Mouse (Mus musculus): ENCODE data around the gene Ankrd2. TPM values are rescaled to one million over a fixed set of nuclear protein-coding genes. Genes with fewer than 3 reads are reported as not detected.

Gene Ankrd2
- polyA plus RNA-seq, 1 experiment from 2014 or later: 0.22 TPM

DNA sequence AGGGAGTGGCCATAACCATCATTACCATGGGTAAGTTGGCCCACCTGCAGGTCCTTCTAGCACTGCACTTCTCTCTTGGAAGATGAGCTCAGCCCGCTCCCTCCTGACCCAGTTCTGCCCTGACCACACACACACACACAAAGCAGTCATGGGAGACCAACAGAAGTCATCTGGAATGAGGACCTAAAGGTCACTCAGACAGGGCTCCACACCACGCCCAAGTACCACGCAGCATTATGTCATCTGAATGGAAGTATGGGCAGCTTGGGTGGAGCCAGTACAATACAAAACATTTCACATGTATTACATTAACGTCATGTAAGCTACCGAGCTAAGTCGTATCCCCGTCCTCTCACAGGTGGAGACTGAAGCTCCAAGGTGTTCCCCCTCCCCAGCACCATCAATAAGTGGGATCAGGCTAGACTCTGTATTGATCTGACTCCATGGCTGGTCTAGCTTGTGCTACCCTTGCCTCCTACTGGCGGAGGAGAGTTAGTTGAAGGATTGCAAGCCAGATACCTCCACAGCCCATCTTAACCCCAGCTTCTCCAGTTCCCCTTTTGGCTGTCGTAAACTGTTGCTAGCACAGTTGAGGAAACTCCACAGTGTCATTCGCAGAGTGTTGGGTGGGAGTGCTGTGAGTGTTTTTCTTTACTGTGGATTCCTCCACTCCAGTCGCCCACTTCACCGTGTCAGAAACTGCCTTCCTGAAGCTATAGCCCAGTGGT is 34.4 kb upstream of the Ankrd2 start:
- no peak for DNase-seq (ENCODE audit: low spot score)
- Histone ChIP-seq H3K9me3 (no peaks in the 10 kb centered on the region), H3K4me1 (peaks cover 38% of the 10 kb centered on the region), H3K27ac (replicated peaks) (no peak overlapping the region), H3K27me3 (replicated peaks; ENCODE audit: low read depth, poor library complexity, severe bottlenecking) (no peaks in the 10 kb centered on the region), H3K36me3 (replicated peaks) (no peaks in the 10 kb centered on the region), H3K4me3 (no peak overlapping the region)
- WGBS: 93% methylated on average over 12 of the region's 12 CpGs

DNA sequence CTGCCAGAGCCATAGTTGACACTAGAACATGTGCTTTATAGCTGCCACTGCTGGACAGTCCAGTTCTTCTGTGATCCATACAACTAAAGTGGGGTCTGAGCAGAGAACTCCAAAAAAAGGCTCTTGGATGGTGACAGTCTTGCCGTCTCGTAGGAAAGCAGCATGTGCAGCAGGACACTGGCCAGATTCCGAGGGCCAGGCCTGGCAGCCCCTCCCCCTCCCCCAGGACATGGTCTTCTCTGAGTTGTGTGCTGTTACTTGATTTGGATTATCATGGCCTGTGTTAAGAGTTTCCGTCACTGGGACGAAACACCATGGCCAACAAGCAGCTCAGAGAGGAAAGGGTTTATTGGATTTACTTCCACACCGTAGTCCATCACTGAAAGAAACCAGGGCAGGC is 31.5 kb upstream of the Ankrd2 start:
- WGBS: 75% methylated on average over 6 of the region's 6 CpGs
- Histone ChIP-seq H3K4me1 (peaks cover 55% of the 10 kb centered on the region), H3K9me3 (no peaks in the 10 kb centered on the region), H3K27me3 (replicated peaks; ENCODE audit: low read depth, poor library complexity, severe bottlenecking) (no peaks in the 10 kb centered on the region), H3K27ac (replicated peaks) (no peak overlapping the region), H3K4me3 (no peak overlapping the region), H3K36me3 (replicated peaks) (no peaks in the 10 kb centered on the region)
- no peak for DNase-seq (ENCODE audit: low spot score)

DNA sequence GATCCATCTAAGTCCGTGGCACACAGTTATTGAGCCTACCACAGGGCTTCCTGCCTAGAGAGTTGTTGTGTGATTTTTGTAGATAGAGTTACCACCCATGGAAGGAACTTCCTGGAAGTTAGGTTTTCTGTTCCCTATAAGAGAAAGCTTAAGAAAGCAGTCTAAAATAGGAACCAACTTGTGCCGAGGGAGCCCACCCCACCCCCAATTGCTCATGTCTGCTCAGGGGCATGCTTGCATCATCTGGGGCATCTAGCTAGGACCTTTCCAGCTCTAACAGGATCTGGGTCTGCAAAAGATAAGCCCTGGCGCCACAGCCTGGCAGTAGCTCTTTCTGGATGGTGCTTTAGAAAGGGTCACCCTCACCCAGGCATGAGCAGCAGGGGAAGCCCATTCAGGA is 30.2 kb upstream of the Ankrd2 start:
- Histone ChIP-seq H3K9me3 (no peaks in the 10 kb centered on the region), H3K4me3 (no peak overlapping the region), H3K27ac (replicated peaks) (no peak overlapping the region), H3K4me1 (peaks cover 50% of the 10 kb centered on the region), H3K36me3 (replicated peaks) (no peaks in the 10 kb centered on the region), H3K27me3 (replicated peaks; ENCODE audit: low read depth, poor library complexity, severe bottlenecking) (no peaks in the 10 kb centered on the region)
- WGBS: 75% methylated on average over 3 of the region's 3 CpGs
- DNase-seq (ENCODE audit: low spot score): no peak

DNA sequence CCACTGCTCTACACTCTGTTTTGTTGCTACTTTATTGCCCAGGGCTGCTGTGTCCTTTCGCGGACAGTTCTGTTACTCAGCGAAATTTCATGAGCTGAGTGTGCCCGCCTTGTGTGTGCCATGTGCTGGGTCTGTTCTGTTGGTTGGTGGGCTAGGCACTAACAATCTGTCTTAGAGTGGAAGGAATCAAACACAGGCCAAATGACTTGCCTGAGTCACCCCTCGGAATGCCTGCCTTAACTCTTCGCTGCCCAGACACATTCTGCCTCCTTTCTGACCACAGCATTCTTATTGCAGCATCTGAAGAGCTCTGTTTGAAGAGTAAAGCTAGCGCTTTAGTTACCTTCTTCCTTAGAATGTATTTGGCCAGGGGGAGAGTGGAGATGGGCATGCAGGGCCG is 29.2 kb upstream of the Ankrd2 start:
- 70% methylated on average over 8 of the region's 8 CpGs for WGBS
- H3K27me3 ChIP-seq (replicated peaks; ENCODE audit: low read depth, poor library complexity, severe bottlenecking): no peaks in the 10 kb centered on the region

DNA sequence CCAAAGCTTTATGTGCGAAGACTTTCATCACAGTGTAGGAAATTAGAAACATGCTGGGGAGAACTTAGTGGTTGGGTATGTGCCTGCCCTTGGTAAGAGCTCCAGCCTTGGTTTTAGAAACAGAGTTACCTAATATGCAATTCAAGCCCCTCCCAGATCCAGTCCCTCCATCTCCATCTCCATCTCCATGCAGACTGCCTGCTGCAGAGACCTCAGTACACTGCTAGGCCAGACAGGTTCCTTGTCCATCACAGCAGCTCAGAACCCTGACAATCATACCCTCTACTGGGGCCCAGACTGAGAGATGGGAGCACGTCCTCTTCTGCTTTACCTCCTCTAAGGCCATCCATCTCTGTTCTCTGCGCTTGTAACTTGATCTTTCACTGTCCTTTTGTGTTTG is 27.2 kb upstream of the Ankrd2 start:
- Histone ChIP-seq H3K36me3 (replicated peaks) (peaks cover 6% of the 10 kb centered on the region), H3K4me3 (no peak overlapping the region), H3K27ac (replicated peaks) (peak overlapping the region; percentile 66), H3K27me3 (replicated peaks; ENCODE audit: low read depth, poor library complexity, severe bottlenecking) (no peaks in the 10 kb centered on the region), H3K4me1 (peaks cover 50% of the 10 kb centered on the region), H3K9me3 (no peaks in the 10 kb centered on the region)
- no peak for DNase-seq (ENCODE audit: low spot score)
- WGBS: 60% methylated on average over 3 of the region's 3 CpGs

More for the DNA sequence above, 29.2 kb upstream of the Ankrd2 start:
- Histone ChIP-seq H3K4me3 (no peak overlapping the region), H3K4me1 (peaks cover 50% of the 10 kb centered on the region), H3K9me3 (no peaks in the 10 kb centered on the region), H3K27ac (replicated peaks) (no peak overlapping the region), H3K36me3 (replicated peaks) (no peaks in the 10 kb centered on the region)
- DNase-seq (ENCODE audit: low spot score): no peak

DNA sequence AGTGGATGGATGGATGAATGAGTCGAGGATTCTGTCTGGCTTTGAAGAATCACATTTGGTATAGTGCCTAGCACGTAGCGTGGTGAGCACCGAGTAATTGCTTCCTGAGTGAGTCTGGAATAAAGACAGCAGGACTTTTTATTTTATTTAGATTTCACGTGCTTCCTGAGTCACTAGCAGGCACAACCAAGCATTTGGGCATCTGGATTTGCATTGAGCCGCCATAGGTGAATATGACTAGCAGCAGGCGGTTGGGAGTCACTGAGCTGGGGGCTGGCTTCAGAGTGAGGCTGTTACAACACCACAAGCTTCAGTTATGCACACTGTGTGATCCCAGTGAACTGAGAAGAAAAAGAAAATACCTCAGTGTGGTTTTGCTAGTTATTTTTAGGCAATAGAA is 26.7 kb upstream of the Ankrd2 start:
- Histone ChIP-seq H3K27ac (replicated peaks) (peak overlapping the region; percentile 66), H3K4me3 (no peak overlapping the region), H3K36me3 (replicated peaks) (peaks cover 6% of the 10 kb centered on the region), H3K9me3 (no peaks in the 10 kb centered on the region), H3K4me1 (peaks cover 52% of the 10 kb centered on the region), H3K27me3 (replicated peaks; ENCODE audit: low read depth, poor library complexity, severe bottlenecking) (no peaks in the 10 kb centered on the region)
- WGBS: 69% methylated on average over 7 of the region's 7 CpGs
- DNase-seq (ENCODE audit: low spot score): no peak

DNA sequence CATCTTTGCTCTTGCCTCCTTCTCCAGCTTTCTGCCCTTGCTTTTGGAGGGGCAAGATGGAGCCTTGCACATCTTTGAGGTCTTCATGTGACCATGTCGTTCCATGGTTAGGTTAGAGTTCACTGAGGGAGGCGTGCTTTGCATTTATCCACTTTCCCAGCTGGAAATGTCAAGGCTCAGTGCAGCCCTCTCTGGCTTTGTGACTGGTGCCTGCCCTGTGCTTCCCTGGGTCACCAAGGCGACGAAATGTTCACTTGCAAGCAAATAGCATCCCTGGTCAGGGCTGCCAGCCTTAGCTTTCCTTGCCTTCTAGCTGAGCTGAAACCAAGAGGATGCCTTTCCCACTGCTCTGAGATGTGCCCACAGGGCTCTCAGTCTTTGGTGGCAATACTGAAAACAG is 25.4 kb upstream of the Ankrd2 start:
- Histone ChIP-seq H3K27me3 (replicated peaks; ENCODE audit: low read depth, poor library complexity, severe bottlenecking) (no peaks in the 10 kb centered on the region), H3K4me1 (peaks cover 56% of the 10 kb centered on the region), H3K4me3 (no peak overlapping the region), H3K27ac (replicated peaks) (no peak overlapping the region), H3K36me3 (replicated peaks) (peaks cover 6% of the 10 kb centered on the region), H3K9me3 (no peaks in the 10 kb centered on the region)
- no peak for DNase-seq (ENCODE audit: low spot score)
- 63% methylated on average over 4 of the region's 4 CpGs for WGBS

DNA sequence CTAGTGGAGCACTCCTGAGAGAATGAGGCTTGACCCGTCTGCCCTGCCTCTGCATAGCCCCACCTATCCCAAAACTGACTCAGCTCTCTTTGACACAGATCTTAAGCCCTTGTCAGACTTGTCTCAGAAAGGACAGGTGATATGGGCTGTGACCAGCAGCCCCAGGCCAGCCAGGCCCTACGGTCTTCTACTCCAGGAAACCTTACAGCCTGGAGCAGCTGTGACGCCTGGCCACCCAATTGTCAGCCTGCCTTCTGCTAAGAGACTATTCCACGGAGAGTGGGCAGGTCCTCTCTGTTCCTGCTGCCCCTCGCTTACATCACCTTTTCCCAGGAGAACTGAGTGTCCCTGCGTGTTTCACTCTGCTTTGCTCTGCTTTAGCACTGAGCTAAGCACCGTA is 24.7 kb upstream of the Ankrd2 start:
- no peak for DNase-seq (ENCODE audit: low spot score)
- peaks cover 55% of the 10 kb centered on the region for H3K4me1 ChIP-seq
- WGBS: 80% methylated on average over 7 of the region's 7 CpGs
- no peak overlapping the region; the same call in 1 of the 2 replicates for H3K27ac ChIP-seq (replicated peaks)
- H3K36me3 ChIP-seq (replicated peaks): peaks cover 6% of the 10 kb centered on the region
- H3K27me3 ChIP-seq (replicated peaks; ENCODE audit: low read depth, poor library complexity, severe bottlenecking): no peaks in the 10 kb centered on the region
- H3K9me3 ChIP-seq: no peaks in the 10 kb centered on the region
- H3K4me3 ChIP-seq: no peak overlapping the region

DNA sequence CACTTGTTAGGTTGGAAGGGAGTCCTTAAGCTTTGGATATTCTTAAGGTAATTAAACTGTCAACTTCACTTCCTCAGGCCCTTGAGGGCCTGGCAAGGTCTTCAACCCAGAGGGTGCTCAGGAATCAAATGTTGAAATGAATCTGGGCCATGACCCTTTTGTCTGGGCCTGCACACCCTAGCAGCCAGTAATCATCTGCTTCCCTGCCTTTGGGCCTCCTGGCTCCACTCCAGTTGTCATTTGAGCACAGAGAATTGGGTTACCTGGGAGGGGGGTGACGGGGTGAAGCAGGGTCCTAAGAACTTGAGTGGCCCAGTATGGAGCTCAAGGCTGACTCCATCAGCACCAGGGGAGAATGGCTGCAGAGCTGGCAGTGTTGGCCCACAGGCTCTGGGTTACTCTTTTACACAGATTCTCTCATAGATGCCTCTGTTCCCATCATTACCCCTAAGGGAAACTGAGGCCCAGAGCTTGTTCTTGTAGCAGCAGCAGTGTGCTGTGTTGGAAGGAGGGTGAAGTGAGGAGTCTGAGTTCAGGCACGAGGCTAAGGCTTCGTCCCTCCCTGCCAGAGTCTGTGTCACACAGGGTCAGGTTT is 21.5 kb upstream of the Ankrd2 start:
- 0 out of 2 replicates have a peak overlapping the region, but pooled peaks have one; percentile 14 for H3K27ac ChIP-seq (replicated peaks)
- WGBS: 85% methylated on average over 3 of the region's 3 CpGs
- no peak for DNase-seq (ENCODE audit: low spot score)

DNA sequence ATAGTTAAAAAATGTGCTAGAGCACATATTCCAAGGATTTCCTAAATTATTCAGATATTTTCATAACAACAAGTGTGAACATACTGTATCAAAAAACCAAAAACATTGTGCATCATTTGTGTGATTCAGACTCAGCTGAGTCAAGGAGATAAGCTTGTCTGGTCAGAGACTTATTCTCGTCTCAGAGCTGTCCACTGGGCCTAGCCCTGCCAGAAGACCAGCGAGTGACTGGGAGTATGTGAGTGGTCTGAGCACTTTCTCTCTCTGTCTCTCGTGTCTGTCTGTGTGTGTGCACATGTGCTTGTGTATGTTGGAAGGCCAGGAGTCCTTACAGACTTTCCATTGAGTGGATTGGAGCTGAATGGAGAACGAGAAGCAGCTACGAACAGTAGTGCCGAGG is 20.8 kb upstream of the Ankrd2 start:
- H3K36me3 ChIP-seq (replicated peaks): peaks cover 6% of the 10 kb centered on the region
- H3K27ac ChIP-seq (replicated peaks): no peak overlapping the region
- no peak overlapping the region for H3K4me3 ChIP-seq
- WGBS: 84% methylated on average over 6 of the region's 6 CpGs
- no peaks in the 10 kb centered on the region for H3K9me3 ChIP-seq
- no peaks in the 10 kb centered on the region for H3K27me3 ChIP-seq (replicated peaks; ENCODE audit: low read depth, poor library complexity, severe bottlenecking)
- DNase-seq (ENCODE audit: low spot score): no peak
- H3K4me1 ChIP-seq: peaks cover 56% of the 10 kb centered on the region

More for the DNA sequence above, 21.5 kb upstream of the Ankrd2 start:
- Histone ChIP-seq H3K27me3 (replicated peaks; ENCODE audit: low read depth, poor library complexity, severe bottlenecking) (no peaks in the 10 kb centered on the region), H3K36me3 (replicated peaks) (peaks cover 6% of the 10 kb centered on the region), H3K4me1 (peaks cover 55% of the 10 kb centered on the region), H3K9me3 (no peaks in the 10 kb centered on the region), H3K4me3 (no peak overlapping the region)

DNA sequence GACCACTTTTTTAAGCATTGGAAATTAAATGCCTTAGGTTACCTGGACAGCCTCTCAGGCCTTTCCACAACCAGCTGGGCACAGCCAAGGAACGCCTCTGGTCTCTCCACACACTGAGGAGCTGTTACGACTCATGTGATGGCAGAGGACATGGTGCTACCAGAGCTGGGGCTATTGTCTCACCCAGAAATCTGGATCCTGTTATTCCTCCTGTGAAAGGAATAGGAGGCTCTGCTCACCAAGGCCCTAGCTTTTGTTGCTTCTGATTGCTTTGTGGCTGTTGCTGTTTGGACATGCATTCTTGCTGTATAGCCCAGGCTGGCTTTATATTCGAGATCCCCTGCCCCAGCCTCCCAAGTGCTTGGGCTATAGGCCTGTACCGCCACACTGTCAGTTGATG is 19.5 kb upstream of the Ankrd2 start:
- WGBS: 76% methylated on average over 4 of the region's 4 CpGs
- H3K9me3 ChIP-seq: no peaks in the 10 kb centered on the region
- H3K27ac ChIP-seq (replicated peaks): peak overlapping the region; percentile 66
- peaks cover 6% of the 10 kb centered on the region for H3K36me3 ChIP-seq (replicated peaks)
- H3K4me3 ChIP-seq: no peak overlapping the region
- DNase-seq (ENCODE audit: low spot score): no peak
- peaks cover 51% of the 10 kb centered on the region for H3K4me1 ChIP-seq
- H3K27me3 ChIP-seq (replicated peaks; ENCODE audit: low read depth, poor library complexity, severe bottlenecking): no peaks in the 10 kb centered on the region

DNA sequence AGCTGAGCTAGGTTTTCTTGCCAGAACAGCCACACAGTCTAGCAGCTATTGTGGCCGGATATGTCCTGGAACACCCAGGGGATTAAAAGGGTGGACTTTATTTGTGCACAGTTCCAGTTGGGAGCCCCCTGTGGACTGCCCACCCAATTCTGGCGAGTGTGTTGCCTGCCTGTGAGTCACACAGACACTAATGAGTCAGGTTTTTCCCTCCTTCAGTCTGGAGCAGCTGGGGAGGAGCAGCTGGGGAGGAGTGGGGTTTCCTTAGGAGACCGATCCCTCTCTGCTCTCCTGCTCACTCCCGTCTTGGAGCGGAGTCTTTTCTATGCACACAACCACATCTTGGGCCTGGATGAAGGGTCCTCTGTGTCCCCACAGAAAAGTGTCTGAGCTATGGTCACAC is 19.0 kb upstream of the Ankrd2 start:
- 67% methylated on average over 5 of the region's 5 CpGs for WGBS
- H3K9me3 ChIP-seq: no peaks in the 10 kb centered on the region

More for the DNA sequence above, 19.0 kb upstream of the Ankrd2 start:
- Histone ChIP-seq H3K4me3 (no peak overlapping the region), H3K4me1 (peaks cover 56% of the 10 kb centered on the region), H3K36me3 (replicated peaks) (peaks cover 5% of the 10 kb centered on the region), H3K27ac (replicated peaks) (peak overlapping the region; percentile 74), H3K27me3 (replicated peaks; ENCODE audit: low read depth, poor library complexity, severe bottlenecking) (no peaks in the 10 kb centered on the region)
- no peak for DNase-seq (ENCODE audit: low spot score)

Data from embryonic facial prominence, embryonic 10.5 days (tissue).